Mouse (Mus musculus) liver, embryonic 14.5 days (tissue): ENCODE measurements around the gene Srd5a1. TPM values are rescaled to one million over a fixed set of nuclear protein-coding genes. Genes with fewer than 3 reads are reported as not detected.

ENCODE experiments used
- ATAC-seq: fragments of 200-750 bp; cut with Nextera tagmentation; 2 replicates; pipeline ENCODE4 v1.8.0; 2017; ENCODE audit warnings: moderate number of reproducible peaks, mild to moderate bottlenecking, moderate library complexity; ENCODE audit not compliant: insufficient read depth
- DNase-seq, 3 experiments: peaks; one replicate each; pipeline ENCODE4 v3.0.0-alpha.2; 2012 to 2013; ENCODE audit warnings: low read depth in 3 of 3, low spot score in 3 of 3
- H3K27ac ChIP-seq: fragments of 300-500 bp; sonication (generic); 2 replicates; pipeline ENCODE4 v1.5.1; 2014; ENCODE audit warnings: moderate library complexity, mild to moderate bottlenecking, control low read depth, inconsistent platforms
- H3K27me3 ChIP-seq: fragments of 300-500 bp; sonication (generic); 2 replicates; pipeline ENCODE4 v1.6.1; 2014; ENCODE audit warnings: mild to moderate bottlenecking, low read length, moderate library complexity; ENCODE audit not compliant: control insufficient read depth, insufficient read depth
- H3K36me3 ChIP-seq: fragments of 300-500 bp; sonication (generic); replicated peaks from 2 replicates; pipeline ENCODE4 v1.6.1; 2014; ENCODE audit warnings: low read depth; ENCODE audit not compliant: control insufficient read depth, insufficient read depth
- H3K4me1 ChIP-seq, 2 experiments: fragments of 200-500 bp in 1 of 2; fragments of 300-500 bp in 1 of 2; sonication (generic) in 1 of 2; replicated peaks; 2 replicates each; pipeline ENCODE4 v1.6.1; 2012 to 2014; ENCODE audit warnings: antibody characterized with exemption in 1 of 2, inconsistent platforms in 1 of 2, low read length in 1 of 2; ENCODE audit not compliant: control insufficient read depth in 2 of 2, insufficient read depth in 2 of 2
- H3K4me2 ChIP-seq: fragments of 300-500 bp; sonication (generic); 2 replicates; pipeline ENCODE4 v1.6.1; 2014; ENCODE audit warnings: low read depth, mild to moderate bottlenecking, control low read depth, moderate library complexity
- H3K4me3 ChIP-seq, 2 experiments: fragments of 200-500 bp in 1 of 2; fragments of 300-500 bp in 1 of 2; sonication (generic) in 1 of 2; 2 replicates each; pipeline ENCODE4 v1.5.1; 2012 to 2014; ENCODE audit warnings: low read depth in 2 of 2, low read length in 2 of 2, mild to moderate bottlenecking in 2 of 2, control low read depth in 1 of 2, inconsistent platforms in 1 of 2, moderate library complexity in 1 of 2; ENCODE audit not compliant: insufficient read depth in 1 of 2
- H3K9ac ChIP-seq: fragments of 300-500 bp; sonication (generic); replicated peaks from 2 replicates; pipeline ENCODE4 v1.6.1; 2014; ENCODE audit warnings: mild to moderate bottlenecking, control low read depth, moderate library complexity
- H3K9me3 ChIP-seq: fragments of 300-500 bp; sonication (generic); 2 replicates; pipeline ENCODE4 v1.6.1; 2016; ENCODE audit warnings: low read length, mixed read lengths; ENCODE audit not compliant: control insufficient read depth
- CTCF ChIP-seq: IDR thresholded peaks from 2 replicates; pipeline ENCODE4 v1.5.1; 2016; ENCODE audit warnings: antibody characterized with exemption, low read depth, control low read depth
- EP300 ChIP-seq: IDR thresholded peaks from 2 replicates; pipeline ENCODE4 v1.6.1; 2016; ENCODE audit warnings: antibody characterized with exemption, low read depth
- WGBS: fragments of 180-500 bp; shearing (Covaris S2); extraction: QIAGEN DNeasy Blood & Tissue Kit; methylation state at CpG from one replicate; pipeline ENCODE4 v1.1.7; 2014; ENCODE audit not compliant: insufficient replicate concordance; 5-methylcytosine and 5-hydroxymethylcytosine counted together
- polyA plus RNA-seq, 2 experiments: library from polyadenylated mRNA; depleted of rRNA in 1 of 2; stranded (reverse) in 1 of 2; unstranded in 1 of 2; fragments of >200 nt; fragmentation: Nextera tagmentation in 1 of 2; extraction: Ambion mirVana in 1 of 2; gene quantifications; 2 replicates each; pipeline versions ENCODE4 v1.2.1 to v1.2.3; 2012 to 2014

The Srd5a1 gene
- polyA plus RNA-seq, 2 experiments, result 2.0 to 3.0 TPM

DNA sequence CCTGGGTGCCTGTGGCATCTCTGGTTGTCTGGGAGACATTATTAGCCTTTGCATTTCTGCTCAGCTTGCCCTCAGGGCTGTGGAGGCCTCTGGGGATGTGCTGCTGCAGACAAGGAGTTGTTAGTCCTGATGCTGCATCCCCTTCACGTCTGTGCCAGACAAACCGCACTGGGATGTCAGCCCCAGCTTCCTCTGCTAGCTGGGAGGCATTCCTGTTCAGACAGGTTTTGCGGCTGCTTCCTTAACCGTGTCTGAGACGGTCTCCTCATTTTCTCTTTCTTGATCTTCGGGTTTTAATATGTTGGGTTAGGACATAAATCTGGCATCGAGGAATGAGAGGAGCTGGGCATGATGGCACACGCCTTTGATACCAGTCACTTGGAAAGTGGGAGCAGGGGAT, 19.0 kb downstream of the Srd5a1 start:
- Histone ChIP-seq H3K4me2 (no peak overlapping the region), H3K9ac (no peak overlapping the region), H3K9me3 (no peaks in the 10 kb centered on the region), H3K4me1 (no peaks in the 10 kb centered on the region), H3K27me3 (no peaks in the 10 kb centered on the region), H3K4me3 (no peak overlapping the region), H3K27ac (no peak overlapping the region), H3K36me3 (no peaks in the 10 kb centered on the region)
- no peak for TF ChIP-seq CTCF
- TF ChIP-seq EP300, result no peak
- WGBS, result 76% methylated on average over 8 of the region's 8 CpGs
- ATAC-seq, result no peak
- no peak for DNase-seq

DNA sequence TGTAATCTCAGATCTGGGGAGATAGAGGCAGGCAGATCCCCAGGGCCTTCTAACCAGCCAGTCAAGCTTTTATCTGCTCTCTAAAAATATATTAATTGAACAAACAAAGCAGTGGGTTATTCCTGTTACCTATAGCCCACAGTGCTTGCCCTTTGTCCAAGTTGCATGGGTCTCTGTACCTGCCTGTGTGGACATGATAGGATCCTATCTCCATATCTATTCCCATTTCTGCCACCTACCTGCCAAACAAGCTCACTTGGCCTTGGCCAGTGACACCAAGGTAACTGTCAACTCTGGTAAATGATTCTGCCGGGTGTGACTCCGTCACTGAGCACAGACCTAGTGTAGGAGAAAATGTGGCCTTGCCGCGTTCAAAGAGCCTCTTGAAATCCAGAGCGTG, 19.9 kb downstream of the Srd5a1 start:
- Histone ChIP-seq H3K36me3 (no peaks in the 10 kb centered on the region), H3K9me3 (no peaks in the 10 kb centered on the region), H3K4me1 (no peaks in the 10 kb centered on the region), H3K4me2 (no peak overlapping the region), H3K27ac (no peak overlapping the region), H3K4me3 (no peak overlapping the region), H3K27me3 (no peaks in the 10 kb centered on the region), H3K9ac (no peak overlapping the region)
- DNase-seq, result no peak
- TF ChIP-seq EP300 (no peak), CTCF (no peak)
- 84% methylated on average over 5 of the region's 5 CpGs for WGBS
- ATAC-seq, result no peak

- no peak for TF ChIP-seq EP300
- no peak for TF ChIP-seq CTCF
- Histone ChIP-seq H3K9me3 (no peaks in the 10 kb centered on the region), H3K27ac (no peak overlapping the region), H3K4me3 (no peak overlapping the region), H3K27me3 (no peaks in the 10 kb centered on the region), H3K36me3 (no peaks in the 10 kb centered on the region), H3K4me2 (no peak overlapping the region), H3K4me1 (no peaks in the 10 kb centered on the region), H3K9ac (no peak overlapping the region)
- no peak for DNase-seq
- ATAC-seq, result no peak
- 52% methylated on average over 6 of the region's 6 CpGs for WGBS
These were observed 23.0 kb downstream of the Srd5a1 start for GRCm38 (mm10) chr13:69588263-69588662.

DNA sequence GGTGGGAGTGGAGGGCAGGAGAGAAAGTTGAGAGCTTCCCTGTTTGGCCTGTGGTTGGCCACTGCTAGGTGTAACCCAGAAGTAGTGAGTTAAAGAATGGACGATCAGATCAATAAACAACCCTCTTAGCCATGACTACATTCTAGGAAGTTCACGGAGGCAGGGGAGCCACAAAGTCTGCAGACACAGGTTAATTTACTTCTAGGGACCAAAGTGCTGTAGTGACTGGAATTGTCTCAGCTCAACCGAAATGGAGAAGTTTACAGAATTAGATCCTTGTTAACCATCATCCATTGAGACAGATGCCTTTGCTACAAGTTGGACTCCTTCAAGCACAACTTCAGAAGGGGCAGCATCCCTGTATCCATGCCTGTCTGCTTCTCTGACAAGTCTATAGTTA, 23.4 kb downstream of the Srd5a1 start:
- H3K4me2 ChIP-seq, result no peak overlapping the region
- no peak overlapping the region for H3K27ac ChIP-seq
- no peak overlapping the region for H3K9ac ChIP-seq
- H3K4me3 ChIP-seq, result no peak overlapping the region
- 48% methylated on average over 3 of the region's 3 CpGs for WGBS
- ATAC-seq (no peak), DNase-seq (no peak)
- H3K36me3 ChIP-seq, result no peaks in the 10 kb centered on the region
- H3K27me3 ChIP-seq, result no peaks in the 10 kb centered on the region
- no peak for TF ChIP-seq CTCF
- TF ChIP-seq EP300, result no peak
- no peaks in the 10 kb centered on the region for H3K4me1 ChIP-seq
- H3K9me3 ChIP-seq, result no peaks in the 10 kb centered on the region

GRCm38 (mm10) chr13:69586337-69586736, 24.9 kb downstream of the Srd5a1 start:
- Histone ChIP-seq H3K4me3 (no peak overlapping the region), H3K4me2 (no peak overlapping the region), H3K4me1 (no peaks in the 10 kb centered on the region), H3K9me3 (no peaks in the 10 kb centered on the region), H3K27me3 (no peaks in the 10 kb centered on the region), H3K9ac (no peak overlapping the region), H3K36me3 (no peaks in the 10 kb centered on the region), H3K27ac (no peak overlapping the region)
- no peak for DNase-seq
- WGBS, result 54% methylated on average over 10 of the region's 10 CpGs
- no peak for ATAC-seq
- TF ChIP-seq EP300 (no peak), CTCF (no peak)

DNA sequence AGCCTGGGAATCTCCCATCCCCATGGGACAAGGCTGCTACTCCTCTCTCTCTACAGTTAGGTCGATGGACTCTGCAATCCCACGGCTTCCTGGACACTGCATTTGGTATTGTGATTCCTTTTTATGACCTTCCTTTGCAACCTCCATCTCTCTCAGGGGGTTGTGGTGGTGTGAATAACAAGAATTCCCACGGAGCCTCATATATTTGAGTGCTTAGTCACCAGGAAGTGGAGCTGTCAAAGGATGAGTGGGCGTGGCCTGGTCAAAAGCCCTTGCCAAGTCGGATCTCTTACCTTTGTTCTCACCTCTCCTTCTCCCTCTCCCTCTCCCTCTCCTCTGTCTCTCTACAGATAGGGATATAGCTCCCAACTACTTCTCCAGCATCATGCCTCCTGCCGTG, 25.4 kb downstream of the Srd5a1 start:
- no peaks in the 10 kb centered on the region for H3K9me3 ChIP-seq
- H3K4me2 ChIP-seq, result no peak overlapping the region
- WGBS, result 44% methylated on average over 6 of the region's 6 CpGs
- no peak overlapping the region for H3K9ac ChIP-seq
- ATAC-seq (no peak), DNase-seq (no peak)
- H3K27ac ChIP-seq, result no peak overlapping the region
- H3K4me1 ChIP-seq, result no peaks in the 10 kb centered on the region
- no peaks in the 10 kb centered on the region for H3K27me3 ChIP-seq
- TF ChIP-seq EP300 (no peak), CTCF (no peak)
- H3K4me3 ChIP-seq, result no peak overlapping the region
- H3K36me3 ChIP-seq, result no peaks in the 10 kb centered on the region
